Mouse (Mus musculus) thymus, adult 2 months (tissue): ENCODE results near the gene Kcnc4. TPM values are rescaled to one million over a fixed set of nuclear protein-coding genes. Genes with fewer than 3 reads are reported as not detected.

ENCODE experiments used
- DNase-seq: peaks from one replicate; pipeline ENCODE4 v3.0.0; 2021
- H3K27ac ChIP-seq: fragments of 200-500 bp; 2 replicates; pipeline ENCODE4 v1.5.1; 2012; ENCODE audit warnings: low read length, control low read depth; ENCODE audit not compliant: control insufficient read depth, insufficient read depth
- H3K27me3 ChIP-seq: fragments of 200-500 bp; 2 replicates; pipeline ENCODE4 v1.6.1; 2012; ENCODE audit warnings: mild to moderate bottlenecking, low read length, moderate library complexity, mixed read lengths; ENCODE audit not compliant: control insufficient read depth, insufficient read depth
- H3K36me3 ChIP-seq: fragments of 200-500 bp; 2 replicates; pipeline ENCODE4 v1.6.1; 2012; ENCODE audit warnings: mild to moderate bottlenecking, low read length, moderate library complexity; ENCODE audit not compliant: control insufficient read depth, insufficient read depth
- H3K4me1 ChIP-seq: fragments of 200-500 bp; replicated peaks from 2 replicates; pipeline ENCODE4 v1.6.1; 2012; ENCODE audit warnings: low read length; ENCODE audit not compliant: control insufficient read depth, insufficient read depth
- H3K4me3 ChIP-seq: fragments of 200-500 bp; 2 replicates; pipeline ENCODE4 v1.5.1; 2012; ENCODE audit warnings: mild to moderate bottlenecking, low read length, control low read depth, moderate library complexity; ENCODE audit not compliant: control insufficient read depth, insufficient read depth
- CTCF ChIP-seq: fragments of 200-500 bp; IDR thresholded peaks from 2 replicates; pipeline ENCODE4 v1.5.1; 2012; ENCODE audit warnings: mild to moderate bottlenecking, control low read depth, low read length, moderate library complexity, borderline replicate concordance; ENCODE audit not compliant: control insufficient read depth, poor library complexity, insufficient read depth; ENCODE audit errors: extremely low read depth
- POLR2A ChIP-seq: fragments of 200-500 bp; IDR thresholded peaks from 2 replicates; pipeline ENCODE4 v1.6.1; 2012; ENCODE audit warnings: mild to moderate bottlenecking, low read length, control low read depth, moderate library complexity; ENCODE audit not compliant: control insufficient read depth, poor library complexity, insufficient read depth; ENCODE audit errors: extremely low read depth
- WGBS: fragments of 180-500 bp; shearing (Covaris S2); methylation state at CpG from one replicate; pipeline ENCODE4 v1.1.7; 2018; 5-methylcytosine and 5-hydroxymethylcytosine counted together
- polyA plus RNA-seq: library from polyadenylated mRNA; depleted of rRNA; stranded (reverse); fragments of >200 nt; gene quantifications from 2 replicates; pipeline ENCODE4 v1.2.3, GENCODE M21; 2012

Gene Kcnc4
- polyA plus RNA-seq, 1 experiment = 0.31 TPM

DNA sequence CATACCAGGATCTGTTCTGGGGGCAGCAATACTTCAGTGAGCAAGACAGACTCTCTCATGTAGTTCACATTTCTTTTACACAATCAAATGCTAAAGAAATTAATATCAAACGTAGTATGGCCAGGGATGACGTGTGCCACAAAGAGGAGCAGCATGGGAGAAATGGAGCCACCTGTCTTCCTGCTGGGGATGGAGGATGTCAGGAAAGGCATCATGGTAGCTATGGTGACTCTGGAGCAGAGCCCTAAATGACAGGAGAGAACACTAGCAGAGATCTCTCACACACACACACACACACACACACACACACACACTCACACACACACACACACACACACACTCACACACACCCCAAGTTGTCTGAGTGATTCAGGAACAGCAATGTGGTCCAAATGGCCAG lies 44.4 kb upstream of the Kcnc4 start:
- WGBS = 94% methylated on average over 2 of the region's 2 CpGs
- Histone ChIP-seq H3K36me3 (no peaks in the 10 kb centered on the region), H3K4me3 (no peak overlapping the region), H3K4me1 (no peaks in the 10 kb centered on the region), H3K27ac (no peak overlapping the region), H3K27me3 (no peaks in the 10 kb centered on the region)
- no peak for DNase-seq
- no peak for TF ChIP-seq POLR2A

- Histone ChIP-seq H3K36me3 (no peaks in the 10 kb centered on the region), H3K27ac (no peak overlapping the region), H3K4me3 (no peak overlapping the region), H3K4me1 (no peaks in the 10 kb centered on the region), H3K27me3 (no peaks in the 10 kb centered on the region)
- no peak for DNase-seq
- no peak for TF ChIP-seq POLR2A
- no peak for TF ChIP-seq CTCF
- 79% methylated on average over 7 of the region's 7 CpGs for WGBS
These were observed 42.4 kb upstream of the Kcnc4 start for GRCm38 (mm10) chr3:107501702-107502151.

DNA sequence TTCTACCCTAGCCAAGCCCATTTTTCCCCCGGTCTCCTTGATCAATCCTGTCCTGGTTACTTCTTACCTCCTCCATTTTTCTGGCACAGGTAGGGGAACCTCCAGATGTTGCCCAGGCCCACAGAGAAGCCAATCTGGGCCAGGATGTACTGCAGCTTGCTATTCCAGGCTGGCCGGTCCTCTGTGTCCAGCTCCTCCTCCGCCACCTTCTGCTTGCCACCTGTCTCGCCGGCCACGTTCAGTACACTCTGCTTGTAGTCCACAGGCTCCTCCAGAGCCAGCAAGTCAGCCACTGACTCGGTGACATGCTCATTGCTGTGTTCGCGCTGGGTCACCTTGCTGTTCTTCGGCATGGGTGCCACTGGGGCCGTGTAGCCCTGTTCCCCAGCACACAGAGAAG lies 40.9 kb upstream of the Kcnc4 start:
- 94% methylated on average over 11 of the region's 11 CpGs for WGBS
- Histone ChIP-seq H3K27me3 (no peaks in the 10 kb centered on the region), H3K4me1 (no peaks in the 10 kb centered on the region), H3K27ac (no peak overlapping the region), H3K4me3 (no peak overlapping the region), H3K36me3 (no peaks in the 10 kb centered on the region)
- TF ChIP-seq CTCF = no peak
- TF ChIP-seq POLR2A = no peak
- DNase-seq = no peak

DNA sequence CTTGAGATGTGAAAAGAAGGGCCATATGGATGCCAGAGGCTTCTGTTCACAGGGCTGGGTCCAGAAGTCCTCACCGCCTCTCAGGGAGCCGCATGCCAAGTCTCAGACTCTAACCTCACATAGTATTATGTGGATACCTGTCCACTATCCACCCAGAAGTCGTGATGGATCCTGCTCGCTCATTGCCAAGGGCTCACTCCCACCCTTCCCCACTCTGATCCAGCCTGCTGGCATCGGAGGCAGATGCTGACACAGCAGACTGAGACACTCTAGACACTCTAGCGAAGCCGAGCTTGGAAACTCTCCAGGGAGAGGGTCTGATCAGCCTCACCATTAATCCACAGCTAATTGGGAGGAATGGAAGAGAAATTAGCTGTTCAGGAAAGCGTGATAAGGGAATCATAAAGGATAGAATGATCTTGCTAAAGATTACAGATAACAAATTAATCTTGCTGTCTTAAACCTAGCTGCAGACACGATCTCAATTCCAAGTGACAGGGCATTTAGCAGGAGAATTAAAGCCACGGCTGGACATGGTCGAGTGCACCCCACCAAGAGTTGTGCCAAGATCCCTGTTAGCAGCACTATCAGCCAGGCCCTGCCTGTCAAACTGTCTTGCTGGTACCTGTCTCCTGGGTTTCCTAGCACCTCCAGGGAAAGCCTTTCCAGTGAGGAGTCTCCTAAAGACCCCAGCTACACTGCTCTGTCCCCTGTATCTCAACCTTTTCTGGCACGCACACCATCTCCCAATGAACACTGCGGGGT lies 36.9 kb upstream of the Kcnc4 start:
- no peak overlapping the region for H3K4me3 ChIP-seq
- no peaks in the 10 kb centered on the region for H3K4me1 ChIP-seq
- H3K27ac ChIP-seq = no peak overlapping the region
- no peak for DNase-seq
- TF ChIP-seq CTCF = no peak
- TF ChIP-seq POLR2A = no peak
- no peaks in the 10 kb centered on the region for H3K36me3 ChIP-seq
- H3K27me3 ChIP-seq = no peaks in the 10 kb centered on the region
- 90% methylated on average over 13 of the region's 13 CpGs for WGBS

DNA sequence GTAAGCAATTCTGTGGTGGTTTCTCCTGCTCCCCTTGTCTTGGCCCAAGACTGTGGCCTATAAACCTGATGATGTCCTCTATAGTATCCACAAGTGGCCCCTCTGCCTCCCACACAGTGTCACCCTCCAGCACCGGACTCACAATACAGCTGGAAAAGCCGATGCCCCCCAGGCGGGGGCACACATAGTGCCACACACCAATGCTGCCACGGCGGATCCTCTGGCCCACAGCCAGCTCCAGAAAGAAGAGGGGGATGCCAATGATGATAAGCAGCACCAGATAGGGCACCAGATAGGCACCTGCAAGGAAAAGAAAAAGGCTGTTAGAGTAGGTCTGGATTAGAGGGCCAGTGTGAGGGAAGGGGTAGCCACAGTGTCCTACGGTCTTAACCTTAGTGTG lies 36.2 kb upstream of the Kcnc4 start:
- Histone ChIP-seq H3K36me3 (no peaks in the 10 kb centered on the region), H3K4me3 (no peak overlapping the region), H3K27ac (no peak overlapping the region), H3K27me3 (no peaks in the 10 kb centered on the region), H3K4me1 (no peaks in the 10 kb centered on the region)
- no peak for TF ChIP-seq CTCF
- no peak for TF ChIP-seq POLR2A
- 96% methylated on average over 6 of the region's 6 CpGs for WGBS
- DNase-seq = no peak

- Histone ChIP-seq H3K27me3 (no peaks in the 10 kb centered on the region), H3K4me1 (no peaks in the 10 kb centered on the region), H3K27ac (no peak overlapping the region), H3K4me3 (no peak overlapping the region), H3K36me3 (no peaks in the 10 kb centered on the region)
- WGBS = 9% methylated on average over 6 of the region's 6 CpGs
- DNase-seq = no peak
- TF ChIP-seq CTCF (no peak), POLR2A (no peak)
These were observed 32.1 kb upstream of the Kcnc4 start for GRCm38 (mm10) chr3:107491459-107491858.

- WGBS = 64% methylated on average over 4 of the region's 4 CpGs
- no peaks in the 10 kb centered on the region for H3K27me3 ChIP-seq
- no peak overlapping the region for H3K27ac ChIP-seq
- DNase-seq = no peak
- H3K4me1 ChIP-seq = no peaks in the 10 kb centered on the region
- H3K36me3 ChIP-seq = no peaks in the 10 kb centered on the region
- no peak overlapping the region for H3K4me3 ChIP-seq
- no peak for TF ChIP-seq POLR2A
- TF ChIP-seq CTCF = no peak
These were observed 29.3 kb upstream of the Kcnc4 start for GRCm38 (mm10) chr3:107488637-107489036.
